Mouse (Mus musculus): ENCODE measurements around the gene 2900011O08Rik. TPM values are rescaled to one million over a fixed set of nuclear protein-coding genes. Genes with fewer than 3 reads are reported as not detected.

2900011O08Rik gene
- polyA plus RNA-seq, 1 experiment from 2014 or later: 5.1 TPM

DNA sequence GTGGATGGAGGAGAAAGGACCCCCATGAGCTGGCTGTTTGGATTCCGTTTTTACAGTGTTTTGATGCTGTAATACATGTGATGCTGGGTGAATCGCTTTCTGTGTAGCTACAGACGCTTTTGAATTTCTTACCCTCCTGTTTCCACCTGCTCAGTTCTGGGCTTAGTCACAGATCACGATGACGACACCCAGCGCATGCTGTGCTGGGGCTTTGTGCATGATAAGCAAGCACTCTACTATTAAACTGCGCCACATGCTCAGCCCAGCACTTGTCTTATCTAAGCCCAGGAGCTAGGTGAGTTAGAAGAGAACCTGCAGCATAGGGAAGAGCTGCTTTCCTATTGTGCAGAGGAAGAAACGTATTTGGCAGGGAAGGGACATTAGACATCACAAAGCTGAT, 58.3 kb downstream of the 2900011O08Rik start:
- H3K9ac ChIP-seq (ENCODE audit: low read depth, low read length): no peak overlapping the region
- DNase-seq (ENCODE audit: low spot score) (no peak), ATAC-seq (ENCODE audit: low read depth) (no peak)
- no peak overlapping the region for H3K4me2 ChIP-seq (ENCODE audit: low read depth, low read length)
- H3K9me3 ChIP-seq (ENCODE audit: control insufficient read depth, low read length): no peaks in the 10 kb centered on the region
- no peaks in the 10 kb centered on the region for H3K36me3 ChIP-seq (ENCODE audit: control insufficient read depth, insufficient read depth, low read length)
- no peak overlapping the region for H3K4me3 ChIP-seq (ENCODE audit: low read depth, low read length)
- H3K27ac ChIP-seq (replicated peaks; ENCODE audit: low read depth, low read length): no peak overlapping the region
- no peaks in the 10 kb centered on the region for H3K27me3 ChIP-seq (replicated peaks; ENCODE audit: control insufficient read depth, insufficient read depth, low read length)
- no peaks in the 10 kb centered on the region for H3K4me1 ChIP-seq (ENCODE audit: control insufficient read depth, insufficient read depth, low read length)
- 83% methylated on average over 8 of the region's 8 CpGs for WGBS

DNA sequence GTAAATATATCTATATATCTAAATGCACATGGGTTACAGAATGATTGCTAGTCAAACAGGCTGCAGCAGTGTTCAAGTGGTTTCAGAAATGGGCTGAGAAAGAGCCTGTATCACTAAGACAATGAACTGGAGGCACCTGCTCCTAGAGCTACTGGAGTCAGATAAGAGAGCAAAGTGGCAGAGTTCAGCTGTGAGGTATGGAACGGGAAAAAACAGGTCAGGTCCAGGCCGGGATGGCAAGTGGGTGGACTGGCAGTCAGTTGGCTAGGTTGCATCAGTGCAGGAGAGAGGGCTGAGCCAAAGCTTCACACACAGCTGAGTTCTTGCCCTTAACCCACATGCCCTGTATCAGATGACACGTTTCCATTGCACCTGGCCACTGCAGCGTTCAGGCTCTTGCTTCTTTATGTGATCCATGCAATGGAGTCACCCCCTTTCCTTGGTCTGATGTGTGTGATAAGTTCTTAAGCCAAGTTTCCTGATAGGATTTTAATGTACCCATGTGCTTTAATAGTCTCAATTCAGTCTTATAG, 59.9 kb downstream of the 2900011O08Rik start:
- Histone ChIP-seq H3K9ac (ENCODE audit: low read depth, low read length) (no peak overlapping the region), H3K4me2 (ENCODE audit: low read depth, low read length) (no peak overlapping the region), H3K36me3 (ENCODE audit: control insufficient read depth, insufficient read depth, low read length) (no peaks in the 10 kb centered on the region), H3K27me3 (replicated peaks; ENCODE audit: control insufficient read depth, insufficient read depth, low read length) (no peaks in the 10 kb centered on the region), H3K27ac (replicated peaks; ENCODE audit: low read depth, low read length) (no peak overlapping the region), H3K4me1 (ENCODE audit: control insufficient read depth, insufficient read depth, low read length) (no peaks in the 10 kb centered on the region), H3K4me3 (ENCODE audit: low read depth, low read length) (no peak overlapping the region), H3K9me3 (ENCODE audit: control insufficient read depth, low read length) (no peaks in the 10 kb centered on the region)
- DNase-seq (ENCODE audit: low spot score) (no peak), ATAC-seq (ENCODE audit: low read depth) (no peak; the same call in 1 of the 2 replicates)
- 68% methylated on average over 4 of the region's 4 CpGs for WGBS

DNA sequence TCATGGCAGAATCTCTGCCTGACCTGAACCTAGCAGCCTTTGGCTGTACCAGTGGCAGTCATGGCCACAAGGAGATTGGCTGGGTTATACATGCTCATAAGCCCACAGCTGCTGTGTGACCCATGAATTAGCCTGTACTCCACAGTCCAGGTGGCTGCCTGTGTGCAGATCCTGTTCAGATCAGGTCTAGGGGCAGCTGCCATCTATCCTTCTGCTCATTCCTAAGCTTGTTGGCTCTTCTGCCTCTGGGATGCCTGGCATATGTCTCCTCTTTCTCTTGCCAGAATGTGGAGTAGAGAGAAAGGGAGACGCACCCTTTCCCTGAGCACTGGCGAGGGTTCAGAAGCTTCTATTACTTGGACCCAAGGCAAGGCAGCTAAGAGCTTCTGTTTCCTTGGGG, 65.8 kb downstream of the 2900011O08Rik start:
- H3K27ac ChIP-seq (replicated peaks; ENCODE audit: low read depth, low read length): no peak overlapping the region
- no peaks in the 10 kb centered on the region for H3K4me1 ChIP-seq (ENCODE audit: control insufficient read depth, insufficient read depth, low read length)
- H3K4me2 ChIP-seq (ENCODE audit: low read depth, low read length): no peak overlapping the region
- H3K9ac ChIP-seq (ENCODE audit: low read depth, low read length): no peak overlapping the region
- no peaks in the 10 kb centered on the region for H3K36me3 ChIP-seq (ENCODE audit: control insufficient read depth, insufficient read depth, low read length)
- 75% methylated on average over 2 of the region's 2 CpGs for WGBS
- no peak overlapping the region for H3K4me3 ChIP-seq (ENCODE audit: low read depth, low read length)
- H3K27me3 ChIP-seq (replicated peaks; ENCODE audit: control insufficient read depth, insufficient read depth, low read length): no peaks in the 10 kb centered on the region
- ATAC-seq (ENCODE audit: low read depth) (no peak), DNase-seq (ENCODE audit: low spot score) (no peak)
- no peaks in the 10 kb centered on the region for H3K9me3 ChIP-seq (ENCODE audit: control insufficient read depth, low read length)

DNA sequence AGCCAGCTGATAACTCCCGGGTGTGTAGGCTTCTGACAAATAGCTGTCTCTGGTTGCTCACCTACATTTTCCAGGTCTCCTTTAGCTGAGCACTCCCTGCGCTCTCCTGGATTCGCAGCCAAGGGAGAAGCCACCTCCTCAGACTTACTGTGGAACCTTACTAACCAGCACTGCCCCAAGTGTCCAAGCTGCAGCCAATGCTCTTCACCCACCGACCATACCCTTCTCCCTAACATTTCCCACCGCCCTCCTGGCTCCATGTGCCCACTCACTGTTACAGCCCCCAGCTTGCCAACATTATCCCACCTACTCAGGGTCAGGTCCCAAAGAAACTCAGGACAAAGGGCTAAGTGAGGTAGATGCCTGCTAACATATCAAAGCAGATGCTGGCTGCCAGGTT, 66.7 kb downstream of the 2900011O08Rik start:
- Histone ChIP-seq H3K4me1 (ENCODE audit: control insufficient read depth, insufficient read depth, low read length) (no peaks in the 10 kb centered on the region), H3K27me3 (replicated peaks; ENCODE audit: control insufficient read depth, insufficient read depth, low read length) (no peaks in the 10 kb centered on the region), H3K4me3 (ENCODE audit: low read depth, low read length) (no peak overlapping the region), H3K4me2 (ENCODE audit: low read depth, low read length) (no peak overlapping the region), H3K36me3 (ENCODE audit: control insufficient read depth, insufficient read depth, low read length) (no peaks in the 10 kb centered on the region), H3K9ac (ENCODE audit: low read depth, low read length) (no peak overlapping the region), H3K9me3 (ENCODE audit: control insufficient read depth, low read length) (no peaks in the 10 kb centered on the region), H3K27ac (replicated peaks; ENCODE audit: low read depth, low read length) (no peak overlapping the region)
- 79% methylated on average over 5 of the region's 5 CpGs for WGBS
- ATAC-seq (ENCODE audit: low read depth): no peak
- DNase-seq (ENCODE audit: low spot score): no peak

DNA sequence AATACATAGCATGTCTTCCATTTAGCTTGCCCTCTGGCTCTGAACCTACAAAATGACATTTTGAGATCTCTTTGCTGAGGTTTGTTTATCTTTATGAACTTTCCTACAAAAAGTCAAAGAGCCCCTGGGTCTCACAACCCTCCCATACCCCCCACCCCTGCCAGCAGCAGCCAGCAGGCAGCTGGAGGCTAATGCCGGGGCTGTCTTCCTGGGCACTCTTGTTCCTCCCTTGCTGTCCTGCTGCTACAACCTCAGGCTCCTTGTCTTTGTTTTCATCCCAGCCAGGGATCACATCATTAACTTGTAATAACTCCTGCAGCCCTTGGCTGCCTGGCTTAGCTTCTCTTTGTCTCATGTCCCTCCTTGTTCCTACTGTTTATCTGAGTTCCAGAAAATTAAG, 68.9 kb downstream of the 2900011O08Rik start:
- H3K36me3 ChIP-seq (ENCODE audit: control insufficient read depth, insufficient read depth, low read length): no peaks in the 10 kb centered on the region
- no peak overlapping the region for H3K27ac ChIP-seq (replicated peaks; ENCODE audit: low read depth, low read length)
- WGBS: 0% methylated on average over 1 of the region's 1 CpGs
- DNase-seq (ENCODE audit: low spot score): no peak
- no peaks in the 10 kb centered on the region for H3K4me1 ChIP-seq (ENCODE audit: control insufficient read depth, insufficient read depth, low read length)
- no peak for ATAC-seq (ENCODE audit: low read depth)
- no peak overlapping the region for H3K9ac ChIP-seq (ENCODE audit: low read depth, low read length)
- H3K4me2 ChIP-seq (ENCODE audit: low read depth, low read length): no peak overlapping the region
- no peaks in the 10 kb centered on the region for H3K27me3 ChIP-seq (replicated peaks; ENCODE audit: control insufficient read depth, insufficient read depth, low read length)
- H3K4me3 ChIP-seq (ENCODE audit: low read depth, low read length): no peak overlapping the region
- H3K9me3 ChIP-seq (ENCODE audit: control insufficient read depth, low read length): no peaks in the 10 kb centered on the region

DNA sequence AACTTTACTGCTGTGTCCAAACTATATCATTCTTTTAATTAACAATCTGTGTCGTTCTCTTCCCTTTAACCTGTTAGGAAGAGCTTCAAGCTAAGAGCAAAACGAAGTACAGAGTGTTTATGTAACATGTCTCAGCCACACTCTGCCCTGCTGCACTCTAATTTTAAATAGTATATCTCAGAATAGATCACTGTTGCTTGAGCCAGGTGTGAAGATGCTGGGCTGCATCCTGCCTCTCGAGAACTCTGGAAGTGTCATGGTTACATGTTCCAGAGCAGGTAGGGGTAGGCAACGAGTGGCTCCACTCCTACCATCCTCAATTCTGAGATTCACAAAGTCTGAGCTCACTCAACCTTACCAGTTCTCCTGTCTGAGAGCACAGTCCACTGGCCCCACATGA, 70.3 kb downstream of the 2900011O08Rik start:
- no peaks in the 10 kb centered on the region for H3K36me3 ChIP-seq (ENCODE audit: control insufficient read depth, insufficient read depth, low read length)
- H3K27me3 ChIP-seq (replicated peaks; ENCODE audit: control insufficient read depth, insufficient read depth, low read length): no peaks in the 10 kb centered on the region
- no peaks in the 10 kb centered on the region for H3K4me1 ChIP-seq (ENCODE audit: control insufficient read depth, insufficient read depth, low read length)
- no peak overlapping the region for H3K4me3 ChIP-seq (ENCODE audit: low read depth, low read length)
- ATAC-seq (ENCODE audit: low read depth) (no peak), DNase-seq (ENCODE audit: low spot score) (no peak)
- 75% methylated on average over 4 of the region's 4 CpGs for WGBS
- no peak overlapping the region for H3K27ac ChIP-seq (replicated peaks; ENCODE audit: low read depth, low read length)
- no peaks in the 10 kb centered on the region for H3K9me3 ChIP-seq (ENCODE audit: control insufficient read depth, low read length)
- H3K9ac ChIP-seq (ENCODE audit: low read depth, low read length): no peak overlapping the region
- no peak overlapping the region for H3K4me2 ChIP-seq (ENCODE audit: low read depth, low read length)

DNA sequence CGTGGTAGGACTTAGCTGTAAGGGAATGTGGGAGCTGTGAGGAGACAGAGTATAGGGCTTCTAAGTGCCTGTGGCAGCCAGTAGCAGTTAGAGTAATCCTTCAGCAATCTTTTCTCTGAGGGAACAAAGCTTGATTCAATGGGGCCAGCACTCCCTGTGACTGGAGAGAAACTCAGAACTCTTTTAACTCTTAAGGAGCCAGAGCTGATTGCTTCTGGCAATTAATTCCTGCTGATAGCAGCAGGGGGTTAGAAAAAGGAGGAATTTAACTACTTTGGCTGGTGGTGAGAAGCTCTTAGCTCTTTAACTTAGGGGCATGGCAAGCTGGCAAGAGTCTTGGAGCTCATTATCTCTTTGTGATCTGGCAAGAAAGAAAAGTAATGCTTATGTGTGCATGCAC, 72.1 kb downstream of the 2900011O08Rik start:
- ATAC-seq (ENCODE audit: low read depth): no peak
- H3K9ac ChIP-seq (ENCODE audit: low read depth, low read length): no peak overlapping the region
- H3K4me3 ChIP-seq (ENCODE audit: low read depth, low read length): no peak overlapping the region
- DNase-seq (ENCODE audit: low spot score): no peak
- no peaks in the 10 kb centered on the region for H3K9me3 ChIP-seq (ENCODE audit: control insufficient read depth, low read length)
- H3K36me3 ChIP-seq (ENCODE audit: control insufficient read depth, insufficient read depth, low read length): no peaks in the 10 kb centered on the region
- H3K4me2 ChIP-seq (ENCODE audit: low read depth, low read length): no peak overlapping the region
- H3K27me3 ChIP-seq (replicated peaks; ENCODE audit: control insufficient read depth, insufficient read depth, low read length): no peaks in the 10 kb centered on the region
- 10% methylated on average over 1 of the region's 1 CpGs for WGBS
- no peaks in the 10 kb centered on the region for H3K4me1 ChIP-seq (ENCODE audit: control insufficient read depth, insufficient read depth, low read length)
- no peak overlapping the region for H3K27ac ChIP-seq (replicated peaks; ENCODE audit: low read depth, low read length)

DNA sequence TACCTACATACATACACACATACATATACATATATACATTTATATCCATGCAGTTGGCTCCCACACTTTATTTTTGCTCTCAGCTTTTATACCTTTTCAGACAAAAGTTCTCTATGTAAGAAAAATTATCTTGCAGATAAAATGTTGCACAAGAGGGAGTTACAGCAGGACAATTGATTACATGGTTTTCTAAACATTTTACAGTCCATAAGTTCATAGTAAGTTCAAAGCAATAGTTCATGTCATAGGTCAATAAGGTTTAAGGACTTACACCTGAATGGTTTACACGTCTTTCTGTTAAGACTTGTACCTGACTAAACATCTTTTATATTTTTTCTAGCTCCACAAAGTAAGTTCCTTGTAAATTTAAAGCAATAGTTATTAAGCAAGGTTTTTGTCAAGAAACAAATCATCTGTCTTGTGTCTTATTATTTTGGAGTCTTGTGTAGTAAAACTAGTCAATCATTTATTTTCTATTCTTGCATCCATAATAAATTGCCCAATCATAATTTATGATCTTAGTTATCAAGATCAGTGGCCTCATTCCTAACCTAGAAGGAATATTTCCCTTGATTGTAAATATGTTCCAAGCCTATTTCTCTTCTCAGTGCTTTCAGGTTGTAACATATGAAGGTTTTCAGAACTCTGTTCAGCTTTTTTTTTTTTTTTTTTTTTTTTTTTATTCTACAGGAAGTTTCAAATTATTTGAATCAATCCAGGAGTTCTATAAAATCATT, 72.9 kb downstream of the 2900011O08Rik start:
- no peak overlapping the region for H3K9ac ChIP-seq (ENCODE audit: low read depth, low read length)
- H3K4me2 ChIP-seq (ENCODE audit: low read depth, low read length): no peak overlapping the region
- no peak overlapping the region for H3K27ac ChIP-seq (replicated peaks; ENCODE audit: low read depth, low read length)
- H3K4me3 ChIP-seq (ENCODE audit: low read depth, low read length): no peak overlapping the region
- no peaks in the 10 kb centered on the region for H3K4me1 ChIP-seq (ENCODE audit: control insufficient read depth, insufficient read depth, low read length)
- no peaks in the 10 kb centered on the region for H3K9me3 ChIP-seq (ENCODE audit: control insufficient read depth, low read length)
- no peak for DNase-seq (ENCODE audit: low spot score)
- 35% methylated on average over 1 of the region's 1 CpGs for WGBS
- H3K27me3 ChIP-seq (replicated peaks; ENCODE audit: control insufficient read depth, insufficient read depth, low read length): no peaks in the 10 kb centered on the region
- H3K36me3 ChIP-seq (ENCODE audit: control insufficient read depth, insufficient read depth, low read length): no peaks in the 10 kb centered on the region
- ATAC-seq (ENCODE audit: low read depth): no peak

DNA sequence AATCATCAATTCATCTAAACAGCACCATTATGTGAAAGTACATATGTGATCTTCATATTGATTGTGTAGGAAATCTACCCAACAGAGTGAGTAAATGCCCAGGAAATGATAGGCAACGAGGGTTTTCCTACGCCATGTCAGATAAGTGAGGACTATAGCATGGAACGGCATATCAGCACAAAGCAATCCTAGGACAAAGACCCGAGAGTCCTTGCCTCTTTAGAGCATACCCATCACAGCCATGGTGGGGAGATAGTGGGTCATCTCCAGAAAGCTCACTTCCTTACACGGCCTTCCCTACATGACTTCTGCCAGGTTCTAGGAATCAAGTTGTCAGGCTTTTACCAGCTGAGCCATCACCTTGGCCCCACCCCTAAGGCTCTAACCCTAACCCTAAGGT, 73.5 kb downstream of the 2900011O08Rik start:
- DNase-seq (ENCODE audit: low spot score) (no peak), ATAC-seq (ENCODE audit: low read depth) (no peak)
- H3K4me1 ChIP-seq (ENCODE audit: control insufficient read depth, insufficient read depth, low read length): no peaks in the 10 kb centered on the region
- H3K27ac ChIP-seq (replicated peaks; ENCODE audit: low read depth, low read length): no peak overlapping the region
- 80% methylated on average over 5 of the region's 5 CpGs for WGBS
- H3K4me2 ChIP-seq (ENCODE audit: low read depth, low read length): no peak overlapping the region
- H3K9ac ChIP-seq (ENCODE audit: low read depth, low read length): no peak overlapping the region
- no peak overlapping the region for H3K4me3 ChIP-seq (ENCODE audit: low read depth, low read length)
- H3K27me3 ChIP-seq (replicated peaks; ENCODE audit: control insufficient read depth, insufficient read depth, low read length): no peaks in the 10 kb centered on the region
- H3K36me3 ChIP-seq (ENCODE audit: control insufficient read depth, insufficient read depth, low read length): no peaks in the 10 kb centered on the region
- H3K9me3 ChIP-seq (ENCODE audit: control insufficient read depth, low read length): no peaks in the 10 kb centered on the region

Measured in embryonic facial prominence, embryonic 14.5 days (tissue).